Mouse (Mus musculus) cerebellum, adult 2 months (tissue): Measurements from ENCODE around the gene Lsamp. TPM values are rescaled to one million over a fixed set of nuclear protein-coding genes. Genes with fewer than 3 reads are reported as not detected.

Experiments used
- DNase-seq, 2 experiments: peaks; one replicate each; pipeline ENCODE4 v3.0.0; 2021
- H3K27ac ChIP-seq: fragments of 200-500 bp; 2 replicates; pipeline ENCODE4 v1.5.1; 2012; ENCODE audit warnings: low read length, control low read depth, inconsistent platforms; ENCODE audit not compliant: insufficient read depth
- H3K27me3 ChIP-seq: fragments of 200-500 bp; 2 replicates; pipeline ENCODE4 v1.6.1; 2012; ENCODE audit warnings: inconsistent platforms, mild to moderate bottlenecking, low read length, moderate library complexity; ENCODE audit not compliant: control insufficient read depth, insufficient read depth
- H3K4me1 ChIP-seq: fragments of 200-500 bp; 2 replicates; pipeline ENCODE4 v1.6.1; 2011; ENCODE audit warnings: low read length; ENCODE audit not compliant: control insufficient read depth, insufficient read depth
- H3K4me3 ChIP-seq: fragments of 200-500 bp; replicated peaks from 2 replicates; pipeline ENCODE3; 2011; ENCODE audit warnings: mild to moderate bottlenecking, low read depth, low read length, control low read depth; ENCODE audit not compliant: insufficient read depth
- CTCF ChIP-seq: fragments of 200-500 bp; IDR thresholded peaks from 2 replicates; pipeline ENCODE4 v1.5.1; 2011; ENCODE audit warnings: low read depth, mild to moderate bottlenecking, control low read depth, low read length, moderate library complexity, borderline replicate concordance; ENCODE audit not compliant: insufficient read depth
- POLR2A ChIP-seq: fragments of 200-500 bp; IDR thresholded peaks from 2 replicates; pipeline ENCODE4 v1.6.1; 2011; ENCODE audit warnings: low read length, control low read depth, borderline replicate concordance; ENCODE audit not compliant: insufficient read depth
- WGBS: fragments of 180-500 bp; shearing (Covaris S2); methylation state at CpG from one replicate; pipeline ENCODE4 v1.1.7; 2018; 5-methylcytosine and 5-hydroxymethylcytosine counted together
- polyA plus RNA-seq: library from polyadenylated mRNA; depleted of rRNA; stranded (reverse); fragments of >200 nt; gene quantifications from 2 replicates; pipeline ENCODE4 v1.2.3, GENCODE M21; 2012

Gene Lsamp
- polyA plus RNA-seq, 1 experiment = 143 TPM

DNA sequence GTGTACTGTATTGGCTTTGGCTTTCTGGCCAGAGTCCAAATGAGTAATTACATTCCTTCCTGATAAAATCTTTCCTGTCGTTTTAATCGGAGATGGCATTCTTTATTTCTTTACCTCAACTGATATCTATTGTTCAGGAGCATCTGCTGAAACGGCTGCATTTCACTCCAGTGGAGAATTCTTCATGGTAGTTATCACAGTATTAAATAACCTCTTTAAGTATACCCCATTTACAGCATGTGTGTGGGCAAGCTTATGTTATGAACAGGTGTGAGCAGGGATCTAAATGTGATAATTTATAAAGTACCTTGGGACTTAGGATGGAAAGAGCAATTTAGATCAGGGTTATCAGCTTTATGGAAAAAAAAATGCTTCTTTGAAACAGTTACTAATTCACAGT, 1196.7 kb downstream of the Lsamp start:
- H3K4me3 ChIP-seq = no peak overlapping the region
- no peaks in the 10 kb centered on the region for H3K27me3 ChIP-seq
- H3K4me1 ChIP-seq = no peaks in the 10 kb centered on the region
- 13% methylated on average over 3 of the region's 3 CpGs for WGBS
- TF ChIP-seq POLR2A (no peak), CTCF (no peak)
- H3K27ac ChIP-seq = no peak overlapping the region
- DNase-seq = no peak

DNA sequence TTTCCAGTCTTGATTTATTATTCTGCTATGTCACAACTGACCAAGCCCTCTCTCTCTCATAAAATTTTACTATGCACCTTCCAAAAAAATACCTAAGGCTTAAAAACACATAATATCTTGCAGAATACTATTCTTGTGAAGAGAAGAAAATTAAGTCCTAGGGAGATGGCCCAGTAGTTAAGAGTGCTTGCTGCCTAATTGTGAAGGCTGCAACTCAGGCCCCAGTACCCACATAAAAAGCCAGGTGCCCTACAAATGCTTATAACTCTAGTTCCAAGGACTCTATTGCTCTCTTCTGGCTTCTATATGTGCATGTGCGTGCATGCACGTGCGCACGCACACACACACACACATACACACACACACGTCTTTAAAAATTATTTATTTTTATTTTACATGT, 1225.9 kb downstream of the Lsamp start:
- Histone ChIP-seq H3K27me3 (no peaks in the 10 kb centered on the region; the same call in 1 of the 2 replicates), H3K4me1 (no peaks in the 10 kb centered on the region), H3K4me3 (no peak overlapping the region), H3K27ac (no peak overlapping the region)
- TF ChIP-seq CTCF (no peak), POLR2A (no peak)
- DNase-seq = no peak
- 98% methylated on average over 5 of the region's 5 CpGs for WGBS

DNA sequence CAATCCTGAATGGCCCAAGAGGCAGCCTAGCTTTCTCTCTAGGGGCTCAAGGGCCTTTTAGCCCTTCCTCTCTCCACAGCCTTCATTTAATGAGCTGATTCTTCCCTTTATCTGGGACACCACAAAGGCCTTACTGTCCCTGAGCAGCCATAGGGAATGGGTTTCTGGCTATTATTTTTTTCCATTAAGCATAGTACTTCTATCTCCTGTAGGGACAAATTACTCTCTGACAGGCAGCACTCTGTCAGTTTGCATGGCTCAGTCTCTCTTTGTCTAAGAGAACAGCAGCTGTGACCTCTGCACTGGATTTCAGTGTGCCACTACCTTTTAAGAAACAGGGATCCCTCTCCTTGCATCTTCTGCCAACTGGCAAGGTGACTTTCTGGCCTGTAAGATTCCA, 1251.7 kb downstream of the Lsamp start:
- Histone ChIP-seq H3K4me1 (no peaks in the 10 kb centered on the region), H3K27me3 (no peaks in the 10 kb centered on the region), H3K4me3 (no peak overlapping the region), H3K27ac (no peak overlapping the region)
- no peak for TF ChIP-seq CTCF
- TF ChIP-seq POLR2A = no peak
- no peak for DNase-seq

DNA sequence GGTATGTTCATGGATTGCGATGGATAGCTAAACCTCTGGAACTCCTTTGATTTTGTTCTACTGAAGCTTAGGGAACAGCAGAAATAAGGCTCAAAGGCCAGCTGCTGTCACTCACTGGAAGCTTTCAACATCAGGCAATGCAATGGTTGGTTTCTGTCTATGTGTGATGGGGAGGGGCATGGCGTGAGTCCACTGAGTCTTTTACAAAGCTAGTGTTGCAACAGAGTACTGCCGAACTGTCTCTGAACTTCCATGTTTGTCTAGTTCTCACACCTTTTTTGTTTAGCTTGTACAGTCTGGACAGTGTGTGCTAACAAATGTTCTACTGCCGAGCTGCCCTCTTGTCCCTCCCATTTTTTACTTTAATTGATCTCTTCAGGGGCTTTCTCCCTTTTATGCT, 1258.7 kb downstream of the Lsamp start:
- TF ChIP-seq CTCF (no peak), POLR2A (no peak)
- H3K4me3 ChIP-seq = no peak overlapping the region
- no peaks in the 10 kb centered on the region for H3K4me1 ChIP-seq
- no peak for DNase-seq
- no peak overlapping the region for H3K27ac ChIP-seq
- 86% methylated on average over 4 of the region's 4 CpGs for WGBS
- no peaks in the 10 kb centered on the region for H3K27me3 ChIP-seq

DNA sequence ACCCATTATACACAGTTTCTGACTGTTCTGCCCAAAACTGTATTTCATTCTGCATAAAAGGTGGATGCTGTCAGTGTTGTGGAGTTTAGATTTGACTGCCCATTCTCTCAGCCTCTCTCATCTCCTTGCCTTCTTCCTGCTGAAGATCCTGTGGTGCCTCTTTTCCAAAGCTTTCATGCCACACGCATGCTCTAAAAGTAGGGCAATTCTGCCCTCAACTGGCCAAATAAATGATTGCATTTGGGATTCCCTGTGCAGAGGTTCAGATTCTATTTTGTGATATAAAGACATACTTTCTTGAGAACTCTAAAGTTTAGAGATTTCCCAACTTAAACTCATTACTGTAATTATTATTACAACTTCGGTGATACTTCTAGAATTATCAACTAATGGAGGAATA, 1260.5 kb downstream of the Lsamp start:
- Histone ChIP-seq H3K27me3 (no peaks in the 10 kb centered on the region), H3K4me3 (no peak overlapping the region), H3K27ac (no peak overlapping the region), H3K4me1 (no peaks in the 10 kb centered on the region)
- TF ChIP-seq POLR2A (no peak), CTCF (peak; percentile 53; the same call in 1 of the 2 replicates)
- 18% methylated on average over 2 of the region's 2 CpGs for WGBS
- DNase-seq = peak; percentile 49 to 59

DNA sequence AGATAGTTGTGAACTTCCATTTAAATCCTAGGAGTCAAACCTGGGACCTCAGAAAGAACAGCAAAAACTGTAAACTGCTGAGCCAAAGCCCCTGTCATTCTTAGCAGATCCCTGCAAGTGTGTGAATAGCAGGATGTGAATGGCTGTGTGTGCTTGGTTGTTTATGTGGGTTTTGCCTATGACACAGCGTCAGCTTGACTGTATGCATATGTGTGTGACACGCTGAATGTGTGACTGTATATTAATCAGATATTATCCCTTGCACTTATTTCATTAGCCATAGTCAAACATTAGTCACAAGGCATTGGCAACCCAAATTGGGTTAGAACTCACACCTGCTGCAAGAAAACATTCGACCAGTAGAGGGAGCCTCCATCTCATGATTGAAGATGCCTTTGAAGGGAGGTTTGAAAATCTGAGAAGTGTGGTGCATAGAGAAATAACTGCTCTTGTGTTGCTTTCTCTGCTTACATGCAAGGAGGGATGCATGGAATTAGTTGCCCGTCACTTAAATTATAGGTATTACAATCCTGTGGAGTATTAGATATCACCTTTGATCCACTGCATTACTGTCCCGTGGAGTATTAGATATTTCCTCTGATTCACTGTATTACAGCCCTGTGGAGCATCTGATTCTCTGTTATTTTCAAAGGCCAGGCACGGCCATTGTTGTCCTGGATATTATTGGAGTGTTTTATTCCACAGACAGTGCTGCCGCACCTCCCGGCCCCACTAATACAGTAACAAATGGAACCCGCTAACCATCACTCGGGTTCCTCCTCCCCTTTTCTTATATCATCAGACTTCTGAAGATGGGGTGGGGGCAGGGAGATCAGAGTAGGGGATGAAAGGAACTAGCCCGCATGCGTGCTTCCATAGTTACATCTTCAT, 1274.2 kb downstream of the Lsamp start:
- Histone ChIP-seq H3K27ac (no peak overlapping the region), H3K4me3 (no peak overlapping the region), H3K4me1 (no peaks in the 10 kb centered on the region), H3K27me3 (no peaks in the 10 kb centered on the region)
- peak; percentile 68 to 73 for DNase-seq
- WGBS = 57% methylated on average over 12 of the region's 12 CpGs
- TF ChIP-seq POLR2A (no peak), CTCF (peak; percentile 50; the same call in 1 of the 2 replicates)

DNA sequence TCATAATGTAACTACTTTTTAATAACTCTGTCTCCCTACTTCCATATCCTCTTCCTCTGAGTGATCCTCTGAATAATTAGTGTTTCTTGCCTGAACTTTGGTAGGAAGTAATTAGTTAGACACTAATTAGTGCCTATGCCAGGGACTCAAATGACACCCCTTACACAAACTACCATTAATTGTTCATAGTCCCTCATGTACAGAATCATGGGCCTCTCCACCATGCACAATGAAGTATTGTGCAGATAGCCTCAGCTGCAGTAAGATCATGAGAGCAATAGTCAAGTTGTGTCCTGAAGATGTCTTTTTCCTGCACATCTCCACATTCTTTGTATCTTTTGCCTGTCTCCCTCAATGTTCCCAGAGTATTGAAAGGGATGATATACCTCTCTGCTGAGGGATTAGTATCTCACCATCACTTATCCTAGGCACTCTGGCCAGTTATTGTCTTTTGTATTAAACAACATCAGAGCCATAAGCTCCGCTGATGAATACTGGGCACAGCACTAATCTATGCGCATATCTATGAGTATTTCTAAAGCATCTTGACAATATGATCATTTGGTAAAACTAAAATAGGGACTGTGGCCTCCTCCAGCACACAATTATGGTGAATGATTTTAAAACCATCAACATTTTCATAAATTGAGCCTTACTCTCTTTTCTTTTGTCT, 1292.0 kb downstream of the Lsamp start:
- no peak for DNase-seq
- WGBS = 82% methylated on average over 2 of the region's 2 CpGs
- H3K27ac ChIP-seq = no peak overlapping the region
- no peaks in the 10 kb centered on the region for H3K4me1 ChIP-seq
- no peaks in the 10 kb centered on the region for H3K27me3 ChIP-seq
- no peak overlapping the region for H3K4me3 ChIP-seq
- TF ChIP-seq POLR2A (no peak), CTCF (no peak)

DNA sequence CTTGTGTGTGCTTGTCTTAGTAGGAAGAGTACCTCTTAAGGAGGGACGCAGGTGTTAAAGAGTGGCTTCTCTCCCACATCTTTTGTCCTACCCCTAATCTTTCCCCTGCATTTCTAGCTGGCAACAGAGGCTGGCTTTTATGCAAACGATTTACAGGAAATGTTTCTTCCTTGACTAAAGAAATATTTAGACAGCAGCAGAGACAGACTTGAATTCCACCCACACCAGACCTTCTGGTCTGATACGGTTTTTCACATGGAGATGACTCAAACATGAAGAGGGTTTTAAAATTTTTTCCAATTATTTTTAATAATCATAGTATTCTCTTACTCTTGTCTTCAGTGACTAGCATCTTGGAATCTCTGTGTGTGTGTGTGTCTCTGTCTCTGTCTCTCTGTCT, 1333.8 kb downstream of the Lsamp start:
- Histone ChIP-seq H3K4me3 (no peak overlapping the region), H3K27ac (no peak overlapping the region), H3K27me3 (no peaks in the 10 kb centered on the region), H3K4me1 (no peaks in the 10 kb centered on the region)
- TF ChIP-seq POLR2A (no peak), CTCF (no peak)
- no peak for DNase-seq
- WGBS = 66% methylated on average over 3 of the region's 3 CpGs
